Mouse (Mus musculus) cerebellum, adult 11 months (tissue): ENCODE results near the gene Gm3045.

Experiments used
- DNase-seq: peaks from one replicate; pipeline ENCODE4 v3.0.0; 2022

Gene Gm3045

DNA sequence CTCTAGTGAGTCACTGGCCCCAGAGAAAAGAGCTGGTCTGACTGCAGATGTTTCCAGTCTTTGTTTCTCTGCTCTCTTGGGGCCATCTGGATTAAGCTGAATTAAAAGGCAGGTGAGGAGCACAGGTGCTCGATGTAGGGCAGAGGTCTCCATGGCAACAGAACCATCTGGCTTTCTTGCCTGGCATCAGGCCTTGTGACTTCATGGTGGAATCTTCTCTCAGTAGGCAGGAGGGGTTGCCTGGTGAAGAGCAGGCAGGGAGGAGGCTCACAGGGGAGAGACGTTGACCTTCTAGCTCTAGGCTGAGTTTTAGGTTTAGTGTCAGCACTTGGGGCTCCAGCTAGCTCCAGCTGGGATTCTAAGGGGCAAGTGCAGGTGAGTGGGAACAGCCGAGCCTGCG lies at the start of gene Gm3045:
Gene Gm3045 (plus strand): TSS at position 230 of the 400 bp plus-strand sequence.
- DNase-seq, result no peak

DNA sequence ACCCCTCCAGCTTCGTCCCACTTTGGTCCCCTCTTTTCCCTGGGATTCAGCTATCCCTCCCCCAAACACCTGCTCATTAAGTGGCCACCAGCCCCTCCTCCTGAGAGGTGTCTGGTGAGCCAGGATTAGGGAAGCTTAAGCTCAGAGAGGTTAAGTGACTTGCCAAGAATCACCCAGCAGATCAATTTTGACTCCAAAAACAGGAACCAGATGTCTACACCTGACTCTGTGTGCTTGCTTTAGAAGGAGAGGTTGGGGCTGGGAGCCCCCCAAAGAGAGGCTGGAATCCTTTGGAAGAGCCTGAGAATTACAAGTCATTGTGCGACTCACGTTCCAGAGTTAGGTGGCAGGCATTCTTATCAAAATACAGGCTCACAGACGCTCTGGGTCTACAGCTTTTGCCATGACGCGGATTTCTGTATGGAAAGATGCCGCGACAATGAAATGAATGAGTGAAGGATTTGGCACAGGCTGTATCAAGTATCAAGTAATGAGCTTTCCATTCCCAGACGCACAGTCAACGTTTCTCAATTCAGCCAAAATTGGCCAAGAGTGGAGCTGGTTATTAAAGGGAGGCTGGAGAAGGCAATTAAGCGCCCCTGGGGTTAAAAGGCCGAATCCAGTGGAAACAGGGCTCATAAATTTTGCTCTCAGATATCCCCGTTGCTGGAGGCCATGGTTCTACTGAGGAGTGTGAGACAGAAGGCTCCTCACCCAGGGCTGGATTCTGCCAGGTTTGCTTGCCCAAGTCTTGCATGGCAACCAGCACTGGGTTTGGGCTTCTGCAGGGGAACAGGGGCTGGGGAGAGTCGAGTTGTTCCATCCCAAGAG lies 45.3 kb upstream of the Gm3045 start:
- no peak for DNase-seq

GRCm38 (mm10) chr13:56383406-56383805 lies 43.0 kb upstream of the Gm3045 start:
- DNase-seq, result no peak

DNA sequence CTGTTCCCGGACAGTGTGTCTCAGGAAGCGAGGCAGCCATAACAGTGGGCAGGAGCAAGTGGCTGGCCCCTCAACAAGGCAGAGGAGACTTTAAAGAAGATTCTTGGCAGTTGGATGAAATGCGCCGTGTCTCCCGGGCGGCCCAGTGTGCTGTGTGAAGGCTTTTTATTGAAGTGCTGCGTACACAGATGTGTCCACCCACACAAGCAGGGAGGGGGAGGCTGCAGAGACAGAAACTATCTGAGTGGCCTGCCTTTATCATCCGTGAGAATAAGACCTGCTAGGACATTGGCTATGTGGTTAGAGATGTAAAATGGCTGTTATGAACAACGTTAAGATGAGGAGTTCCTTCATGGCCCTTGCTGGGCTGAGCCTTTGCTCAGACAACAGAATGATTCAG lies 40.0 kb upstream of the Gm3045 start:
- no peak for DNase-seq

GRCm38 (mm10) chr13:56387374-56387773 lies 39.0 kb upstream of the Gm3045 start:
- DNase-seq, result no peak

DNA sequence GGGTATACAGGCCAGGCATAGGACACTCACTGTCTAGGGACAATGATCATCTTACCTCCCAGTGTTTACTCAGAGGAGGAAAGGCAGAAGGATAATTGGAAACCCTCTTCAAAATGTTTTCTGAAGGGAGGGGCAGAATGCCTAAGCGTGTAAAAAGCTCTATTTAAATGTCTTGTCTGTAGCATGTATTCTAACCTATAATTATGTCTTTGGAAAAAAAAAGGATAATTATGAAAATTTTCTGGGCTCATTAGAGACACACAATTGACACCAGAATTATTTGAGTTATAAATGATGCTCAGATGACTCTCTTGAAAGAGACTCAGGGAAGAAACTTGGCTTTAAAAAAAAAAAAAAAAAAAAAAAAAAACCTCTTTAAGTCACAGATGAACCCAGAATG lies 38.4 kb upstream of the Gm3045 start:
- DNase-seq, result no peak

GRCm38 (mm10) chr13:56397572-56397971 lies 28.8 kb upstream of the Gm3045 start:
- no peak for DNase-seq

DNA sequence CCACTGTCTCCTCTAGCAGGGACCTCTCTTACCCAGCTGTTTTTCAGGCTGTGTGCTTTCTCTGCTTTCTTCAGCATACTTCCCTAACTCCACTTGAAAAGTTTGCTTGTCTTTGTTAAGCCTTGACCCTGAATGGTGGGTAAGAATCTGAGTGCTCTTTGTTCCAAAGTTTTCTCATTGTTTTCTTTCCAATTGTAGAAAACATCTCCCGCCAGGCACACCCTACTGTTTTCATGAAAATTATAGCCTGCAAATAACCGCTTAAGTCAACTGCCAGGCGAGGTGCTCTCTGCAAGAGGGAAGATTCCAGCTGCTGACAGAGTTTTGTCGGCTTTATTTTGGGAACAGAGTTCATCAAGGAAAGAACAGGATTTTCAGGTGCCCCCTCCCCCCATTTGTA lies 25.2 kb upstream of the Gm3045 start:
- no peak for DNase-seq

DNA sequence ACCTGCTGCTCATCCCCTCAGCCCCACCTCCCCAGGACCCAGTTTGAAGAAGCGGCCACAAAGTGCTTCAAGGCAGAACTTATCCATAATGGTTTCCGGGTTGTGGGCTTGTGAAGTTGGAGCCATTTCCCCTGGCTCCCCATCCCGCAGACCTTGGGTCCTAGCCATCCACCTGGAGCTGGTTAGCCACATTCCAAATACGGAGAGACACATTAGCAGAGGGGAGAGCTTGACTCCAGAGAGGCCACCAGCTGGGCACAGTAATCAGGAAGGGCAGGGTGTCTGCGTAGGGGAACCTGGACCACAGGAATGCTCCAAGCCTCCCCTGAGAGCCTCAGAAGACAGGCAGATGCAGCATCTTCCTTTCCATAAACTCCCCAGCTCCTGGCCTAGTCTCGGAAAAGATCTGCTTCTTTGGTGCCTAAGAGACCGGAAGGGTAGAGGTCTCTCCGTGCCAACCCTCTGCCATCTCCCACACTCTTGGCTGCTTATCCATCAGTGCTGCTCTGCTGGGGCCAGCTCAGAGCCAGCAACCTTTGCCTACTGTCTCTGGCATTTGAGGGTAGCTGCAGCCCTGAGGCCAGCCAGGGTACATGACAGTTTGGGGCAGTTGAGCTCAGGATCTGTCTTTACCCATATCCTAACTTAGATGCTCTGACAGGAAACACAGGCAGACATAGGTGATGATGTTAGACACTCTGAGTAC lies 22.9 kb upstream of the Gm3045 start:
- no peak for DNase-seq

GRCm38 (mm10) chr13:56404511-56405140 lies 21.8 kb upstream of the Gm3045 start:
- DNase-seq, result peak; percentile 26

DNA sequence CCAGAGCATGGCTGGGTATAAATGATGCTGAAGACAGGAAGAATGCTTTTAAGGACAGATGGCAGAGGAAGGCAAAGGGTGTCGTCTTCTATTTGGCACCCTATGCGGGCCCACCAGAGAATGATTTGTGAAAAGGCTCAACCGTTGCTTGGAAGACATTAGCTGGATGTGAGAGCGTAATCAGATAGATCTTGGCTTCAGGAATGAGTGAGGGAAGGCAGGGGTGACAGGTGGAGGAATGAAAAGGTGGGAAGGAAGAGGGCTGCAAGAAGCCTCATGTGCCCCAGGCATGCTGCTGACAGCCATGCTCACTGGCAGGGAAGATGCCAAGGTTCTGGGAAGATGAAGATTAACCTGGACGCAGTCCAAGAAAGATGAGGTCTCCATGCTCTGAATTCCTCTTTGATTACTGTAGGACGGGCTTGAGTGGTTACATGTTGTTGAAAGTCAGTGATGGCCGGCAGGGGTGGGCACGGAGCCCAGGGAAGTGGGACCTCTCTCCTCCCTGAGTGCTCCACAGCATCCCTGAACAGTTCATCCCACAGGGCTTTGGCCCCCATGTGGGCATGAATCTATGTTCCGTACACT lies 14.0 kb upstream of the Gm3045 start:
- no peak for DNase-seq

DNA sequence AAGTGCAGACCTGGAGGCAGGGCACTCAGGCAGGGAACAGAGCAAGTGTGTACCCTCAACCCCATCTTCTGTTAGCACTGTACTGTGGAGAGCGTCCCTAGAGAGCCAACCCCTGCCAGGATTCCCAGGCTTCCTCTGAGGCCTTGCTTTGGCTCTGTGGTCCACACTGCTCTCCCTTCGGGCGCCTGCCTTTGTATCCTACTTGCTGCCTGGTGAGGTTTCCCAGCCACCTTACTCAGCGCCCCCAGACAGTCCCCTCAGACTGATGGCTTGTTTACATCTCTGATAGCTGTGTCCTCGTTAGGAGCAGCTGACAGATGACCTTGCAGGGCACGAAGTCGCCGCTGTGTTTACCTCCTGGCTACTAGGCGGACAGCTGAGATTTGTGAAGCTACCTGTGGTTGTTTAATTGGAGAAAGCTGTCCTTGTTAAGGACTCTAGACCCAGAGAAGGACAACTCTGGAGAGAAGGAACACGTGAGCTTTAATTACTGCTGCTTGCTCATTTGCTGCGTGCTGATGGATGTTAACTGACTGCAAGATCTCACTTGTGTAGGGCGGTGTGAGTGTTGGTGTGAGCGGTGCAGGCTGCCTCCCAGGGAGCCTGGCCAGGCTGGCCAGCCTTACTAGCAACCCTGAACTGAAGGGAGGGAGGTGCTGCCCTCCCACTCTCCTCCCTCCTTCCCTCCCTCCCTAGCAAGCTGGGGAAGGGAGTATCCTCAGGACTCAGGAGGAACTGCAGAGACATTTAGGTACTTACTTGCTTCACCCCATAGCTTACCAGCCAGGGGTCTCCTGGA lies 7.5 kb upstream of the Gm3045 start:
- no peak for DNase-seq

DNA sequence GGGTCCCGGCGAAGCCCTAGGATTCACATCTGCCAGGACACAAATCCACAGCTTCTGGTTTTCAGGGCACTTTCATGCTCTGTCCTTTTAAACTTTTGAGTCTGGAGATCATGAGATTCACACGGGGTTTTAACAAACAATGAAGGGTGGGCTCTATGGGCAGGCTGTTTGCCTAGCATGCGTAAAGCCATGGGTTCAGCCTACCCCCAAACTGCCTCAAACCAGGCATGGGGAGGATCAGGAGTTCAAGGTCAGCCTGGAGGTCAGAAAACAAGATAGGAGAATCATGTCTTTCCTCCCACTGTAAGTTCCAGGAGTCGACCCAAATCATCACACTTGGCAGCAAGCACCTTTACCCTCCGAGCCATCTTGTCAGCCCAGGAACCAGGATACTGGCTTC lies 6.9 kb upstream of the Gm3045 start:
- DNase-seq, result no peak

DNA sequence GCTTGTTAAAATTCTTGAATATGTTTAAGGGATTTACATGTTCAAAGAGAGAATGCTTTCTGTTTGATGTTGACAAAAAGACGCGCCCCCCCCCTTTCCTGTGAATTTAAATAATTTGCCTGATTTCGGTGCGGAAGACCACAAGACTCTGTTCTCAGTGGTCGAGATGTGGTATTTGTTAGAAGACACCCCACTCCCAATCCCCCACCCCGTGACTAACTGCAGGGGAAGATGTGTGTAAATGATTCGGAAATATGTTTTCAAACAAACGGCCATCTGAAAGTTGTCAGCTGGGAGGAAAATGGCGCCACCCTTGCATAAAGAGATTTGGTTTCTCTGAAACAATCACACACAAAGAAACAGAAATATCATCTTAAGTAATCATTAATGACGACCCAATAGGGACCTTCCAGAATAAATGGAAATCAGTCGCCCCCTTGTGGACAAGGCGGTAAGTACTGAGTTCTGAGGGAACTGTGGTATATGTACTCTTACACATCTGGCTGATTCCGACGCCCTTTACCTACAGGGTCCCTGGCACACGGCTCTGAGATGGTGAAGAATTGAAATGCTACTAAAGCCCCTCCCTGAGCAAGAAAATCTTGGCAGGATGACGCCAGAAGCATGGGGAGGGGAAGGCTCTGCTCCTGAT lies 4.2 kb upstream of the Gm3045 start:
- DNase-seq, result no peak

GRCm38 (mm10) chr13:56425931-56426330 lies 463 bp upstream of the Gm3045 start:
- DNase-seq, result no peak

- DNase-seq, result peak; percentile 66
Observed at GRCm38 (mm10) chr13:56428724-56429500, 2.5 kb downstream of the Gm3045 start.

DNA sequence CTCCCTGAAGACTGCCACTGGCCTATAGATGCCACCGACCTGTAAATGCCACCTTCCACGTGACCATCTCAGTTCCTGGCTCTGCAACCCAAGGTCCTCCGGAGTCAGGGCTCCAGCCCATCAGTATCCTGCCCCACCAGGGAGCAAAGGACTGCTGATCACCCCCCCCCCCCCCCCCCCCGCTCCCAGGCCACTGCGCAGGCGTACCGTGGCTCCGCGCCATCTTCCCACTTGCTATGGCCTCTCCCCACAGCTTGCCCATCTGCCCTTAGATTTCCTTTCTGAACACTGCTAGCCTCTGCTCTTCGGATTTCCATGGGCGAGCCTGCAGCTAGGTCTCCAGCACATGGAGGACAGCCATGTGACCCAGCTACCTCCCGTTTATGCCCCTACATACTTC lies 6.1 kb downstream of the Gm3045 start:
- peak; percentile 44 for DNase-seq

DNA sequence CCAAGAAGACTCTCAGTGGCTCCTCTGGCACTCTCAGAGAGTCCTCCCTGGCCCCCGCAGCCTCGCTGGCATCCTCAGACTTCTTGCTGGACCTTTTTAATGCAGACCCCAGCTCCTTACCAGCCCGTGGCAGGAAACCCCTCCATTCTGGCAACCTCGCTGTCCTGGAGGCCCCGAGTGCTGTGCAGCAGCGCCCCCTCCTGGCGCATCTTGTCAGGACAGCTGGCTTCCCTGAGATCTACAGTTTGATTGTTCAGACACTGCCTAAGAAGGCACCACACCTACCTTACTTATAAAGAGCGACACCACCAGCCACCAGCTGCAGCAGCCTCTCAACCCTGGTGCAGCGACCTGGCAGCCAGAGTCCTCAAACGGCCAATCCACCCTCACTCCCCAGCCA lies 7.1 kb downstream of the Gm3045 start:
- peak; percentile 61 for DNase-seq

- no peak for DNase-seq
Observed at GRCm38 (mm10) chr13:56434311-56434751, 7.9 kb downstream of the Gm3045 start.

DNA sequence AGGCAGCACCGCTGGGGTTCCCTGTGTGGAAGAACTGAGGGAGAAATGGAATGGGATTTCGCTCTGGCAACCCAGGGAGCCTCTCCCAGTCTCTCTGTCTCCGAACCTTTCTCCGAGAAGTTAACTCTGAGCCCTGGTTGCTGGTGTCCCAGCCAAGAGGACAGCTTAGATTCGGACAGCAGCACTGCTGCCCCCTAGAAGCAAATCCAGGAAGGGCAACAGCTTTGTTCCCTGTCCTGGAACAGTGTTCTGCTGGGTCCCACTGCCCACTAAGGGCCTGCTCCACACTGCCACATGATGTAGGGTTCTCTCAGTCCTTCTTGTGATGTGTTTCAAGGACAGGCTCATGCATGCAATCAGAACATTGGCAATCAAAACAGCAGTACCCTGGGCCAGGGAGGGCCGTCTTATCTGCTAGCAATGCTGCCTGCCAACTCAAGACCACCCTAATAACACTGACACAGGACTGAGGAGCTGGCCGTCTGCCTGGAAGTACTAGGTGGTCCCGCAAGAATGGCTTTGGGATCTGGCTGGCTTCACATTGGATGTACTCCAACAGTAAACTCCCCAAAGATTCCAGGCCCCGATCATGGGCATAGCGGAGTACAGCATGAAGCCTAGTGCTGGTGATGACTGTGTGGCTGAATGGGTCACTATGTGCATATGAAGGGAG lies 9.4 kb downstream of the Gm3045 start:
- DNase-seq, result no peak
